Mouse (Mus musculus): ENCODE measurements at regions not wholly inside any gene's neighbourhood (a gene's known extent, or its start where the extent isn't known, plus 50 kb on each side); places are given as distances from the start of the nearest gene placed in this dataset.
"Not testable (repeated sequence)": the region's sequence is repeated elsewhere in the genome, so short reads cannot be mapped to it uniquely, and the experiment has no call there.

- DNase-seq = not testable (repeated sequence)
Measured at GRCm38 (mm10) chr1:145784370-145784769, 710.2 kb upstream of the Brinp3 start.

- DNase-seq = peak; percentile 4
Measured at GRCm38 (mm10) chr1:145806390-145806948, 688.1 kb upstream of the Brinp3 start.

- no peak for DNase-seq
Measured at GRCm38 (mm10) chr1:145847047-145847446, 647.5 kb upstream of the Brinp3 start.
